Mouse (Mus musculus) bone marrow macrophage, adult 2 months (primary cell): ENCODE results near the gene Rrn3. TPM values are rescaled to one million over a fixed set of nuclear protein-coding genes. Genes with fewer than 3 reads are reported as not detected.
"Not testable (repeated sequence)": the region's sequence is repeated elsewhere in the genome, so short reads cannot be mapped to it uniquely, and the experiment has no call there.

Experiments
- H3K27ac ChIP-seq: 2 replicates; pipeline ENCODE4 v1.5.1; 2012; ENCODE audit warnings: low read depth, low read length; ENCODE audit not compliant: insufficient read depth
- H3K4me1 ChIP-seq: 2 replicates; pipeline ENCODE4 v1.6.1; 2012; ENCODE audit warnings: low read length; ENCODE audit not compliant: control insufficient read depth, insufficient read depth
- H3K4me3 ChIP-seq: 2 replicates; pipeline ENCODE4 v1.5.1; 2012; ENCODE audit warnings: mild to moderate bottlenecking, low read length, moderate library complexity; ENCODE audit not compliant: insufficient read depth
- CTCF ChIP-seq: IDR thresholded peaks from 2 replicates; pipeline ENCODE4 v1.5.1; 2012; ENCODE audit warnings: low read depth, mild to moderate bottlenecking, low read length, moderate library complexity
- POLR2A ChIP-seq: IDR thresholded peaks from 2 replicates; pipeline ENCODE4 v1.6.1; 2012; ENCODE audit warnings: mild to moderate bottlenecking, low read depth, low read length, borderline replicate concordance
- polyA plus RNA-seq: library from polyadenylated mRNA; stranded (reverse); fragments of >200 nt; gene quantifications from 2 replicates; pipeline ENCODE4 v1.2.4, GENCODE M21; 2012; ENCODE audit not compliant: missing spikeins, insufficient read depth, insufficient read length

Gene Rrn3
- 14.4 and 16.7 TPM in 2 replicates for polyA plus RNA-seq

- Histone ChIP-seq H3K4me3 (peak within 1 kb of the TSS; percentile 92), H3K27ac (peak within 1 kb of the TSS; percentile 81), H3K4me1 (peaks cover 13% of the 10 kb centered on the region)
- TF ChIP-seq CTCF: no peak
- TF ChIP-seq POLR2A: no peak
Observed at GRCm38 (mm10) chr16:13780353-13781036, at the start of gene Rrn3. Rrn3 (plus strand) TSS chr16:13780708.

DNA sequence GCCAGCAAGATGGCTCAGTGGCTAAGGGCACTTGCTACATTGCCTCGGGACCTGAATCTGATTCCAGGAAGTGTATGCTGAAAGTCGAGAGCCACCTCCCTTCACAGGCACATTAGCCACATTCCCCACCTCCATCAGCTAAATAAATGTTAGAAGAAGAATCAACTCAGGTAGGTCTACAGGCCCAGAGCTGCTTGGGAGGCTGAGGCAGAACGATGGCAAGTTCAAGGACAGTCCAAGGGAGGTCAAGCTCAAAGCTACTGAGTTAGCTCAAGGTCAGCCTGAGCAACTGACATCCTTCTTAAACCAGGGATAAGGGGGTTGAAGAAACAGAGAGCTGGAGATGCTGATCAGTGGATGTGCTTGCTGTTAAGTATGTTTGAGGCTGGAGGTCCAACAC lies 47.7 kb upstream of the Rrn3 start:
- H3K4me3 ChIP-seq: no peak overlapping the region
- TF ChIP-seq POLR2A: no peak
- TF ChIP-seq CTCF: no peak
- peaks cover 6% of the 10 kb centered on the region for H3K4me1 ChIP-seq
- H3K27ac ChIP-seq: no peak overlapping the region

DNA sequence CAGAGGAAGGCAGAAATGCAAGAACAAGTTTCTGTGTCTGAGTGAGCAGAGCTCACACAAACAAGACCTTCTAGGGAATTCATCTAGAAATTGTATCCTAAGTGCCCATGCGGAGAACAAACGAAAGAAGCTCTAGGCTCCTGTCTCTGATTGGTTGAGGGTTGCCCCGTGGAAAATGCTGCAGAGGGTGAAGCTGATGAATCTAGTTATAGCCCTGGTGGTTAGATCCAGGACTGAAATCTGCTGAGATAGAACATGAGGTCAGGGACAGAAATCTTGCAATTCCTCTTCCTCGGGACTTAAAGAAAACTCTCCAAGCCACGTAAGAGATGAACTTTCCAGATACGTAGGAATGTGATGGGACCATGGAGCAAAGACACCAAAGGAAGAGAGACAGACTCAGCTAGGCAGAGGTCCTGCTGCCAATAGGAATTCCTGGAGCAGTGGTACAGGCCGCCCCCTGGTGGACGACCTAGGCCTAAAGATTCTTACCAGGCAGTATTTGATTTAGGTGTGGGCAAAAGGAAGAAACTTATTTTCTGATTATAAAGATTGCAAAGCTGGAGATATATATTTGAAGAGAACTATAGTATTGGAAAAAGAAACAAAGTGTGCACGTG lies 46.9 kb upstream of the Rrn3 start:
- H3K27ac ChIP-seq: no peak overlapping the region
- TF ChIP-seq POLR2A (no peak), CTCF (peak; percentile 92)
- H3K4me3 ChIP-seq: no peak overlapping the region

GRCm38 (mm10) chr16:13735977-13736376 lies 44.5 kb upstream of the Rrn3 start:
- H3K4me1 ChIP-seq: peaks cover 3% of the 10 kb centered on the region
- H3K27ac ChIP-seq: no peak overlapping the region
- no peak overlapping the region for H3K4me3 ChIP-seq
- no peak for TF ChIP-seq POLR2A
- no peak for TF ChIP-seq CTCF

More for the DNA sequence above, 46.9 kb upstream of the Rrn3 start:
- peaks cover 6% of the 10 kb centered on the region for H3K4me1 ChIP-seq

GRCm38 (mm10) chr16:13739044-13739443 lies 41.5 kb upstream of the Rrn3 start:
- not testable (repeated sequence) for H3K4me1 ChIP-seq, H3K27ac ChIP-seq, H3K4me3 ChIP-seq

DNA sequence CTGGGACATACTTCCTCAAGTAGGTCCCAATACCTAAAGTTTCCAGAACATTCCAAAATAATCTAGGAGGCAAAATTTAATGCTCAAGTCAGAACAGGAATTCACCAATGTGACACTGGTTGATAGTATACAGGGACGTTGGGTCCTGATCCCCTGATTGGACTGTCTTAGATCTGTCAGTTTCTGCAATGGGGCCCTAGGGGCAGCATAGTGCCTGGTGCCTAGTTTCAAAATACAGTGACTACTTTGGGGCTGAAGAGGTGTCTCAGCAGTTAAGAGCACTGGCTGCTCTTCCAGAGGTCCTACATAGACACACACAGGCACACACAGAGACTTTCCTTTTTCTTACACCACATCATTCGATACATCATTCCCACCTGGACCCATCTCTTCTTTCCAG lies 39.7 kb upstream of the Rrn3 start:
- TF ChIP-seq CTCF (no peak), POLR2A (no peak)
- Histone ChIP-seq H3K27ac (no peak overlapping the region), H3K4me3 (no peak overlapping the region), H3K4me1 (peaks cover 19% of the 10 kb centered on the region)

- Histone ChIP-seq H3K27ac (no peak overlapping the region), H3K4me1 (peaks cover 18% of the 10 kb centered on the region), H3K4me3 (no peak overlapping the region)
- TF ChIP-seq POLR2A (no peak), CTCF (no peak)
Observed at GRCm38 (mm10) chr16:13747708-13748107, 32.8 kb upstream of the Rrn3 start.

DNA sequence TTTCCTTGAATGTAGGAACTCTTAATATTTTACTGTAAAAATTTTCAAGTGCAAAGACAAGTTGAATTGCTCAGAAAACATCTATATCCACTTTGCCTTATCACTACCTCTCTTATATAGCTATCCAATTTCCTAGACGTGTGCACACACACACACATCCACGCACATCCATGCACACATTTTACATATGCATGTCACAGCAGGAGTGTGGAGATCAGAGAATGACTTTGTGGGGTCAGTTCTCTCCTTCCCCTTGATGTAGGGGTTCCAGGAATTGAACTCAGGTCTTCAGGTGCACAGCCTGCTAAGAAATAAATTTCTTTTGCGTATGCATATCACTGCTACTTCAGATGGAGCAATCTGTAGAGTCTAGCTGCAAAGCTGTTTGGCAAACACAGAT lies 32.4 kb upstream of the Rrn3 start:
- Histone ChIP-seq H3K4me3 (no peak overlapping the region), H3K27ac (no peak overlapping the region), H3K4me1 (peaks cover 18% of the 10 kb centered on the region)
- no peak for TF ChIP-seq POLR2A
- TF ChIP-seq CTCF: no peak

DNA sequence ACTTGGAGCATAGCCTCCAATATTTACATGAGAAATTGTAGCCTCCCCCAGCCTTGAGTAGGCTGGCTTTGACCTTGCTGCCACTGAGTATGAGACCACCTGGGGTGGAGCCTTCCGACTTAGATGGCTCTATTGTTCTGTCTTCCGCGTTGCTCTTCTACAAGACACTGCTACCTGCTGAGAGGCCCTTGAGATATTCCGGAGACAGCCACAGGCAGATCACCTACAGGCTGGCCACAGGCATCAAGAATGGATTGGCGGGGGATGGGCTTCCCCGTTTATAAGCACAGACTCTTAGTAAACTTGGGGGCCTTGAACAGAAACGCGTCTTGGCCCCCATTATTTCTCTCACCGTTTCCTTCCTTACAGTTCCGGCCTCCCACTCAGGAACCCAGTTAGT lies 31.7 kb upstream of the Rrn3 start:
- H3K4me1 ChIP-seq: peaks cover 18% of the 10 kb centered on the region

DNA sequence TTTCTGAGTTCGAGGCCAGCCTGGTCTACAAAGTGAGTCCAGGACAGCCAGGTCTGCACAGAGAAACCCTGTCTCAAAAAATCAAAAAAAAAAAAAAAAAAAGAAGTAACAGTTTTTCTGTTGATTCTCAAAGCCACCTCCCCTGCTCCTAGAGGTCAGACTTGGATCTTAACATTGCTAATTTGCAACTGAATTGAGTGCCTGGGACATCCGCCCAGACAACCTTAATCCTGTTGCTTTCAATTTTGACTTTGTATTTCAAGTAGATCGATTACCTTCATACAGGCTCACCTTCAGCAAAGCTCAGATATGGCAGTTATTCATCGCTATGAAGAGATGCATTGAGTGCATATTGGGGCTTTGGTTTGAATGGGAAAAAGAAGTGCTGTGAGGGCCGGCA lies 31.2 kb upstream of the Rrn3 start:
- H3K4me1 ChIP-seq: peaks cover 16% of the 10 kb centered on the region
- no peak overlapping the region for H3K4me3 ChIP-seq
- no peak overlapping the region for H3K27ac ChIP-seq
- TF ChIP-seq CTCF (no peak), POLR2A (no peak)

More for the DNA sequence above, 31.7 kb upstream of the Rrn3 start:
- not testable (repeated sequence) for H3K27ac ChIP-seq, H3K4me3 ChIP-seq

DNA sequence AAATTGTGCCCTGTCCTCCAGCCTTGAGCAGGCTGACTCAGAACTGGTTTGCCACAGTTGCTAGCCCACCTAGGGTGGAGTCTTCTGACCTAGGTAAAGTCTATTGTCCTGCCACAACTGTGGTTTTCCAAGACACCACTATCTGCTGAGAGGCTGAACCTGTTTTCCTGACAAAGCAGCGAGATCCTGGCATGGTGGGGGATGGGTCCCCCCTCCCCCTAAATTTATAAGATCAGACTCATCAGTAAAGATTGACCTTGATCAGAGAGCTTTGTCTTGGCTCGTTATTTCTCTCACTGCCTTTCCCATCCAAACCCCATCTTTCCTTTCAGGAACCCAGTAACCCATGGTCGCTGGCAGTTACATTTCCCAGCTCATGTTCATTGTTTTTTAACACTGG lies 30.5 kb upstream of the Rrn3 start:
- TF ChIP-seq POLR2A (no peak), CTCF (no peak)
- H3K4me3 ChIP-seq: no peak overlapping the region
- peaks cover 10% of the 10 kb centered on the region for H3K4me1 ChIP-seq
- H3K27ac ChIP-seq: no peak overlapping the region
